Mouse (Mus musculus): ENCODE data around the gene Slc35g3.
"Not testable (repeated sequence)": the region's sequence is repeated elsewhere in the genome, so short reads cannot be mapped to it uniquely, and the experiment has no call there.

The Slc35g3 gene

DNA sequence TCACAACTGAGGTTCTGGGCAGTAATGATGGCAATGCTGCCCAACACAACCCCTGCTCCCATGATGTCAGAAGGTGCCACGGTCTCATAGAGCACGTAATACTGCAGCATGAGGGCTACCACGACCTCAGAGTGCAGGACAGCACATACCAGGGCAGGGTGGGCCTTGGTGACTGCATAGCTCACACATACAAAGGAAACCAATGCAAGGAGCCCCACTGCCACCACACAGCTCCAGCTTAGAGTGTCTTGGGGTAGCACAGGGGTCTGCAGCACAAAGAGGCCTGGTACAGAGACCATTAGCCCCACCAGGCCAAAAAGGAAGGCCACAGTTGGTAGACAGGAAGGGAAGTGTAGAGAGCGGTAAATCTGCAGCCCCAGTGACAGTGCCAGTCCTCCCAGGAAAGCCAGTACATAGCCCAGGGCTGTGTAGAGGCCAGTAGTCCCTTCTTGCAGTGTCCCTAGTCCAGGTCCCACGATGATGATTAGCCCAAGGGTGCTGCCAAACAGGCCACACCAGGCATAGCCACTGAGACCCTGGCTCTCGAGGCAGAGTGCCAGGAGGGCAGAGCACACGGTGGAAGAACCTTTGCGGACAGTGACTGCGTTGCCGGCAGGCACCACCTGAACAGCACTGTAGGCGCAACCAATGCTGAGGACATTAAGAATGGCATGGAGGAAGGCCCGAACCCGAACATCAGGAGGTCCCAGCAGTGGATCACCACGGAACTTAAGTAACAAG lies 1.4 kb downstream of the Slc35g3 start:
- in situ Hi-C loops (cut with MboI; ENCODE audit: low pct_unique_long_range_greater_than_20kb in 1 of 2, low sequenced_read_pairs in 2 of 2, unreplicated experiment in 1 of 2): no loop called here

DNA sequence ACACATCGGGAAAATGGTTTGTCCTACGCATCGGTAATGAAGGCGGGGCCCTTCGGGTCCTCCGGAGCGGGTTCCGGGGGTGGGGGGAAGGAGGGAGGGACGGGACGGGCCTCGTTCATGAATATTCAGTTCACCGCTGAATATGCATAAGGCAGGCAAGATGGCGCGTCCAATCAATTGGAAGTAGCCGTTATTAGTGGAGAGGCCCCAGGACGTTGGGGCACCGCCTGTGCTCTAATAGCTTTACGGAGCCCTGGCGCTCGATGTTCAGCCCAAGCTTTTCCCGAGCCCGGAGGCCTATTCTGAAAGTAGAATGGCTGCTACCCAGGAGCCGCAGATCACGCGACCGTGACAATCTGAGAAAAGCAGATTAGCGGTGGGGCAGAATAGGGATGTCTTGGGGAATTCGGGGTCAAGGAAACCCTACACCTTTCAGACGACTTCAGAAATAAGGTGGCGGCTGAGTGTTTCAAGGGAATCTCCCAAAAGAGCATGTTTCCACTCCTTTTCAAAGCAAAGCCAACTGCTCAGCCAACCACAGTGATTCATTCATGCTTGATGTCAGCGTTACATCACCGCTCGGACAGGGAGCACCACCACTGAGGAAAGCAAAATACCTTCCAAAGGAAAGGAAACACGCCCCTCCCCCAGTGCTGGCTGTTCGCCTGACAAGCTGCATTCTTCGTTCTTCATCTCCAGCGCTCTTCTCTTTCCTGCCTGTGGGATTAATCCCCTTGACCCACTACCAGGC lies 2.6 kb downstream of the Slc35g3 start:
- in situ Hi-C loops (cut with MboI; ENCODE audit: low pct_unique_long_range_greater_than_20kb in 1 of 2, low sequenced_read_pairs in 2 of 2, unreplicated experiment in 1 of 2): no loop called here

GRCm38 (mm10) chr11:69758478-69758970 lies 3.2 kb downstream of the Slc35g3 start, which contains the start of gene Polr2a:
Gene Polr2a, minus strand, starts transcription at chr11:69758637.
- in situ Hi-C loops (cut with MboI; ENCODE audit: low pct_unique_long_range_greater_than_20kb in 1 of 2, low sequenced_read_pairs in 2 of 2, unreplicated experiment in 1 of 2): no loop called here

- in situ Hi-C loops (cut with MboI; ENCODE audit: low pct_unique_long_range_greater_than_20kb in 1 of 2, low sequenced_read_pairs in 2 of 2, unreplicated experiment in 1 of 2): no loop called here
Observed at GRCm38 (mm10) chr11:69758090-69758456, 3.7 kb downstream of the Slc35g3 start.

DNA sequence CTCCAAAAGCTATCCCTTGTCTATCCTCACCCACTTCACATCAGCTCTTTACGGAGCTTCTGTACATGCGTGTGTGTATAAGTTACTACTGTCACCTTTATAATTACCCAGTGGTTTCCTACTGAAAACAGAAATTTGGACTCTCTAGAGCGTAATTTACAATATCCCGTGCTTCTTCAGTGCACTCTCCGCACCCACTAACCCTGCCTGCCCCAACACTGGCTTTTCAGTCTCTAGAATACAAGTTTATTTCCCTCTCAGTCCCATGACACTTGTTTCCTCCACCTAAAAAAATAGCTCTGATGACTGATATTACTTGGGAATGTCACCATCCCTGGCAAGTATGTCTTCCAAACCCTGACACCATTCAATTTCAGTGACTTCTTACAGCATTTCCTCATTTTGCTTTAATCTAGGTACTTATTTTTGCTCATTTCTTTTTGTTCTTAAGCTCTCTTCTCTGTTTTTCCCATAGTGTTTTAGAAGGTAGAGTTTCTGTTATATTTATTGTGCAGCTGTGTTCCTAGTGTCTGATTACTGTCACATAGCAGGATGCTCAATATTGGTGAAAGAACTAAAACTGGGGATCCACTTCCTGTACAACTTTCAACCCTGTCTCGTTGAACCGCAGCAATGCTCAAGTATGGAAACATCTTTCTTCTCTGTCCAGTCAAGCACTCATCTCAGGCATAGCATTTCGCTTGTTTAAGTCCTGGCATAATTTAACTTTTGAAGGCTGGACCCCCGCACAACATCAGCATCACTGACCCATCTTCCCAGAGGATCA lies 4.3 kb downstream of the Slc35g3 start:
- in situ Hi-C loops (cut with MboI; ENCODE audit: low pct_unique_long_range_greater_than_20kb in 1 of 2, low sequenced_read_pairs in 2 of 2, unreplicated experiment in 1 of 2): no loop called here

GRCm38 (mm10) chr11:69754701-69755100 lies 7.1 kb downstream of the Slc35g3 start:
- in situ Hi-C loops (cut with MboI; ENCODE audit: low pct_unique_long_range_greater_than_20kb in 1 of 2, low sequenced_read_pairs in 2 of 2, unreplicated experiment in 1 of 2): no loop called here

- in situ Hi-C loops (cut with MboI; ENCODE audit: low pct_unique_long_range_greater_than_20kb in 1 of 2, low sequenced_read_pairs in 2 of 2, unreplicated experiment in 1 of 2): no loop called here
Observed at GRCm38 (mm10) chr11:69754233-69754632, 7.5 kb downstream of the Slc35g3 start.

DNA sequence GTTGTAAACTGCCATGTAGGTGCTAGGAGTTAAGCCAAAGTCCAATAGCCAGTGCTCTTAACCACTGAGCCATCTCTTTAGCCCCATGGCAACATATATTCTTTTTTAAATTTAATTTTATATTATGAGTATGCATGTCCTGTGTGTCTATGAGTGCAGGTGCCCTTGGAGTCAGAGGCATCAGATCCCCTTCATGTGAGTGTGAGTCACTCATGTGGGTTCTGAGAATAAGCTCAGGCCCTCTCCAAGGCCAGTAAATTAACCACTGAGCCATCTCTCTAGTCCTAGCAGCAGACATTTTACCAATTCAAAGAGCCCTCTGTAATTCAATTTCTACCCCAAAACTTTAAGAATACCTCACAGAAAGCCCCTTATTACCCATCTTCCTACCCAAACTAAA lies 9.1 kb downstream of the Slc35g3 start:
- in situ Hi-C loops (cut with MboI; ENCODE audit: low pct_unique_long_range_greater_than_20kb in 1 of 2, low sequenced_read_pairs in 2 of 2, unreplicated experiment in 1 of 2): no loop called here

GRCm38 (mm10) chr11:69751635-69752034 lies 10.1 kb downstream of the Slc35g3 start:
- in situ Hi-C loops (cut with MboI; ENCODE audit: low pct_unique_long_range_greater_than_20kb in 1 of 2, low sequenced_read_pairs in 2 of 2, unreplicated experiment in 1 of 2): no loop called here

DNA sequence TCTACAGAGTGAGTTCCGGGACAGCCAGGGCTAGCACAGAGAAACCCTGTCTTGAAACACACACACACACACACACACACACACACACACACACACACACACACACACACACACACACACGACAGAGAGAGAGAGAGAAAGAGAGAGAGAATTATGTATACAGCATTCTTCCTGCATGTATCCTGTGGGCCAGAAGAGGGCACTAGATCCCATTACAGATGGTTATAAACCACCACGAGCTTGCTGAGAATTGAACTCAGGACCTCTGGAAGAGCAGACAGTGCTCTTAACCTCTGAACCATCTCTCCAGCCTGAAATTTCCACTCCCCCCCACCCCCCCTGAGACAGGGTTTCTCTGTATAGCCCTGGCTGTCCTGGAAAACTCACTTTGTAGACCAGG lies 30.4 kb downstream of the Slc35g3 start:
- in situ Hi-C loops (cut with MboI; ENCODE audit: low pct_unique_long_range_greater_than_20kb in 1 of 2, low sequenced_read_pairs in 2 of 2, unreplicated experiment in 1 of 2): not testable (repeated sequence)

GRCm38 (mm10) chr11:69729063-69729462 lies 32.7 kb downstream of the Slc35g3 start:
- in situ Hi-C loops (cut with MboI; ENCODE audit: low pct_unique_long_range_greater_than_20kb in 1 of 2, low sequenced_read_pairs in 2 of 2, unreplicated experiment in 1 of 2): no loop called here

GRCm38 (mm10) chr11:69725951-69726350 lies 35.8 kb downstream of the Slc35g3 start:
- in situ Hi-C loops (cut with MboI; ENCODE audit: low pct_unique_long_range_greater_than_20kb in 1 of 2, low sequenced_read_pairs in 2 of 2, unreplicated experiment in 1 of 2): no loop called here

DNA sequence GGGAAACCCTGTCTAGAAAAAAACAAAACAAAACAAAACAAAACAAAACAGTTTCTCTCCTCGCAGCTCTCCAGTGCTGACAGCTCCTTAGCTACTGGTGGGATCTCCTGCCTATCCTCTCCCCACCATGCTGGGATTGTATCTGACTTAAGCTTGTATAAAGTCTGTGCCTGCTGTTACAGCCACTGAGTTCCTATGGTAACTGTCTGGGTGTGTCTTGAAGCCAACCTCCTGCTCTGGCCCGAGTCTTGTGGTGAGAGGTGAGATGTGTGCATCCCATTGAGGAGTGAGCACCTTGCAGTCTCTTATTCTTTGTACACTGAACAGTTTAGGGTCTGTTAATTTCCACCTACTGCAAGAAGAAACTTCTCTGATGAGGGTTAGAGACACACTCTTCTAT lies 38.7 kb downstream of the Slc35g3 start:
- in situ Hi-C loops (cut with MboI; ENCODE audit: low pct_unique_long_range_greater_than_20kb in 1 of 2, low sequenced_read_pairs in 2 of 2, unreplicated experiment in 1 of 2): loop anchor here in 1 of 2 experiments (25.0 kb wide), 1 partner anchor 311 kb away; the partner anchor contains the start of gene Kdm6b

DNA sequence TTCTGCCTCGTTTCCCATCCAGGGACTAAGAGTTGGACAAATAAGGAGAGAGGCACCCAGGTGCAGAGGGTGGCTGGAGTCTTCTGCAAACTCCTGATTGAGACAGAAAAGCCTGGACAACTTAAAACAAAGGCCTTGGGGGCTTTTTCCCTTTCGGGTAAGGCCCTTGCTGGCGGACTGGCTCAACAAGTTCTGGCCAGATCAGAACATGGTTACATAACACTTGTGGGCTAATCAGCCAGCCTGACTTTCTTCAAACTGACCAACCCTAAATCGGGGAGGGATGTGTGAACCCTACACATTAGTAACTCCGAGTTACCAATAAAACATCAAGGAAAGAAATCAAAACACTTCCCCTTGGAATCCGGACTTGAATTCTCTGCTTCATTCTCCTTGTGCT lies 40.9 kb downstream of the Slc35g3 start:
- in situ Hi-C loops (cut with MboI; ENCODE audit: low pct_unique_long_range_greater_than_20kb in 1 of 2, low sequenced_read_pairs in 2 of 2, unreplicated experiment in 1 of 2): loop anchor here in 1 of 2 experiments (25.0 kb wide), 1 partner anchor 309 kb away; the partner anchor contains the start of gene Kdm6b

DNA sequence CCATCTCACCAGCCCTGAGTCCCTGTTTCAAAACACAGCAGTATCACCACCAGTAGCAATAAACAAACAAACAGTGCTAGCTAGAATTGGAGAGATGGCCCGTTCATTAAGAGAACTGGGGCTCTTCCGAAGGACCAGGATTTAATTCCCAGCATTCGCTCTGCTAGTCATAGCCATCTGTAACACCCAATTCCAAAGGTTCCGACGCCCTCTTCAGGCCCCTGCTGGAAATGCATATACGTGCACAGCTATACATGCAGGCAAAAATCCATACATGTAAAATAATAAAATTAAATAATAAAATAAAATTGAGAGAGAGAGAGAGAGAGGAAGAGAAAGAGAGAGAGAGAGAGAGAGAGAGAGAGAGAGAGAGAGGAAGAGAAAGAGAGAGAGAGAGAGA lies 42.3 kb downstream of the Slc35g3 start:
- in situ Hi-C loops (cut with MboI; ENCODE audit: low pct_unique_long_range_greater_than_20kb in 1 of 2, low sequenced_read_pairs in 2 of 2, unreplicated experiment in 1 of 2): loop anchor here (5.0 to 25.0 kb wide), 4 partner anchors 37 to 307 kb away; partner anchors contain the start of genes Fxr2 (in 2 of the 2), Senp3 (in 2 of the 2), Dnah2 (in 1 of the 2) and Kdm6b (in 1 of the 2)

- in situ Hi-C loops (cut with MboI; ENCODE audit: low pct_unique_long_range_greater_than_20kb in 1 of 2, low sequenced_read_pairs in 2 of 2, unreplicated experiment in 1 of 2): loop anchor here (5.0 to 25.0 kb wide), 4 partner anchors 36 to 306 kb away; partner anchors contain the start of genes Fxr2 (in 2 of the 2), Senp3 (in 2 of the 2), Dnah2 (in 1 of the 2) and Kdm6b (in 1 of the 2)
Observed at GRCm38 (mm10) chr11:69718661-69719060, 43.1 kb downstream of the Slc35g3 start.

DNA sequence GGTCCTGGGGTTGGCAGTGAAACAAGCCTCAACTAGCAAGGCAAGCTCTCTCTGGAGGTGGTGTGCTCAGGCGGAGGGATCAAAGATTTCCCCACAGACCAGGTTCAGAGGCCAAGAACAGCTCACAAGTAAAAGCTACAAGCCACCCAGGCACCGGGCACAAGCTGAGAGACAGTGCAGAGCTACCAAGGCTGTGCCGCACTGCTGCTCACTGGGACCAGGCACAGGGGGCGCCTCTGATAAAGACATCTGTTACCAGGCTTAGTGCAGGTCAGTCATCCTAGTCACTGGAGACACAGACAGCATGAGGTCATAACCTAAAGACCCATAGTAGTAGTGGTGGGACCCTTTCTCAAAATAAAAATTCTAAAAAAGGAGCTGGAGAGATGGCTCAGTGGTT lies 44.8 kb downstream of the Slc35g3 start:
- in situ Hi-C loops (cut with MboI; ENCODE audit: low pct_unique_long_range_greater_than_20kb in 1 of 2, low sequenced_read_pairs in 2 of 2, unreplicated experiment in 1 of 2): loop anchor here (5.0 to 25.0 kb wide), 4 partner anchors 35 to 305 kb away; partner anchors contain the start of genes Fxr2 (in 2 of the 2), Senp3 (in 2 of the 2), Dnah2 (in 1 of the 2) and Kdm6b (in 1 of the 2)

- in situ Hi-C loops (cut with MboI; ENCODE audit: low pct_unique_long_range_greater_than_20kb in 1 of 2, low sequenced_read_pairs in 2 of 2, unreplicated experiment in 1 of 2): loop anchor here (5.0 to 25.0 kb wide), 4 partner anchors 34 to 304 kb away; partner anchors contain the start of genes Fxr2 (in 2 of the 2), Senp3 (in 2 of the 2), Dnah2 (in 1 of the 2) and Kdm6b (in 1 of the 2)
Observed at GRCm38 (mm10) chr11:69715929-69716328, 45.8 kb downstream of the Slc35g3 start.
